Mouse (Mus musculus) ES-Bruce4 (cell line): ENCODE results near the gene Fblim1. TPM values are rescaled to one million over a fixed set of nuclear protein-coding genes. Genes with fewer than 3 reads are reported as not detected.
A peak's percentile ranks its signal among the peaks of the same experiment; 100 is the strongest.

Source experiments
- H3K27ac ChIP-seq: 2 replicates; pipeline ENCODE4 v1.5.1; 2012; ENCODE audit warnings: low read length, inconsistent platforms; ENCODE audit not compliant: insufficient read depth
- H3K27me3 ChIP-seq: 2 replicates; pipeline ENCODE4 v1.6.1; 2012; ENCODE audit warnings: mild to moderate bottlenecking, low read length, inconsistent platforms; ENCODE audit not compliant: control insufficient read depth, poor library complexity, insufficient read depth, severe bottlenecking
- H3K36me3 ChIP-seq: 2 replicates; pipeline ENCODE4 v1.6.1; 2012; ENCODE audit warnings: inconsistent platforms, mild to moderate bottlenecking, low read length, moderate library complexity; ENCODE audit not compliant: control insufficient read depth, poor library complexity, insufficient read depth, severe bottlenecking
- H3K4me1 ChIP-seq: one replicate; pipeline ENCODE4 v1.8.1; 2011; ENCODE audit warnings: low read length; ENCODE audit not compliant: control insufficient read depth, insufficient read depth
- H3K4me3 ChIP-seq: 2 replicates; pipeline ENCODE4 v1.5.1; 2011; ENCODE audit warnings: low read depth, mild to moderate bottlenecking, low read length
- H3K9ac ChIP-seq: 2 replicates; pipeline ENCODE4 v1.6.1; 2012; ENCODE audit warnings: low read depth, mild to moderate bottlenecking, inconsistent platforms; ENCODE audit not compliant: poor library complexity, severe bottlenecking
- H3K9me3 ChIP-seq: replicated peaks from 2 replicates; pipeline ENCODE4 v1.6.1; 2012; ENCODE audit warnings: mild to moderate bottlenecking, low read length, inconsistent platforms; ENCODE audit not compliant: control insufficient read depth, poor library complexity, insufficient read depth, severe bottlenecking
- CTCF ChIP-seq: IDR thresholded peaks from one replicate; pipeline ENCODE4 v1.8.1; 2011; ENCODE audit warnings: low read depth, low read length
- EP300 ChIP-seq: IDR thresholded peaks from 2 replicates; pipeline ENCODE4 v1.6.1; 2011; ENCODE audit warnings: low read depth, low read length; ENCODE audit not compliant: insufficient read depth
- POLR2A ChIP-seq: IDR thresholded peaks from one replicate; pipeline ENCODE4 v1.8.1; 2011; ENCODE audit warnings: low read length; ENCODE audit not compliant: insufficient read depth
- polyA plus RNA-seq: library from polyadenylated mRNA; stranded (reverse); fragments of >200 nt; gene quantifications from 2 replicates; pipeline ENCODE4 v1.2.4, GENCODE M21; 2011; ENCODE audit warnings: low read depth; ENCODE audit not compliant: missing spikeins, insufficient read depth, insufficient read length

Fblim1 gene
- polyA plus RNA-seq, 1 experiment: 73.8 TPM

DNA sequence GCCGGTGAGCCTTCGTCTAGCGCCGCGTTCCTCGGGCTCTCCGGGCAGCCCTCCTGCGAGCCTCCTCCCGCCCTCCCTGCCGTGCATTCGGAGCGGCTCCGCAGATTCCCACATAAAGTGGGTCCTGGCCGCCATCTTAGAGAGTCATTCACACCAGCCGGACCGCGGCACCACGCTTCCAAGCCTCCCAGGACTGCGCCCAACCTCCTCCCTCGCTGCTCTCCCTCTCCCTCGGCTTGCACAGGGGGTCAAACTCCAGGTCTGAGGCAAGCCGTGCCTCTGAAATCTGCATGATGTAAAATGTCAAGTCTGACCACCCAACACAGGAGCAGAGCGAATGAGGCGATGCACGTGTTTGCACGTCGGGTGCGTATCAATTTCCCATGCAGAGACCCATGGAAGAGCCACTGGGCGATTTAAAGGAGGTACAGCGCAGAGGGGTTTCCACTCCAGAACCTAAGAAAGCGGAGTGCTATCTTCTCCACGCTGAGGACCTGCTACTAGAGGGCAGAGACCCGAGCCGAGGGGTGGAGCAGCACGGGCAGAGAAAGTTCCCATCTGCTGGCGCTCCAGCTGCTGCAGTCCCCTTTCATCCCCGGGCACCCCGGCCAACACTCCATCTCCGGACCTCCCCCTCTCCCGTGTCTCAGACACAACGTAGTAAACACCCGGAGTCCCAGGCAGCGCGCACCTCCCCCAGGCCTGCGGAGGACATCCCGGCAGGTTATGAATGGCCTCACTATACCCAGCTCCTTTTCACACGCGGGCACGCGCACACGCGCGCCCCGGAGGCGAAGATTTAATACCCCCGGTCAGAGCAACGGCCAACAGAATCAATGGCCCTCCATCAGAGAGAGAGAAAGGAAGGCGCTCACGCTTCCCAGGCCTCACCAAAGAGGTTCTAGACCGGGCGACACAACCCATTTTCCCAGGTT lies 69.3 kb downstream of the Fblim1 start:
- no peak for TF ChIP-seq EP300
- TF ChIP-seq POLR2A: no peak
- TF ChIP-seq CTCF: no peak

DNA sequence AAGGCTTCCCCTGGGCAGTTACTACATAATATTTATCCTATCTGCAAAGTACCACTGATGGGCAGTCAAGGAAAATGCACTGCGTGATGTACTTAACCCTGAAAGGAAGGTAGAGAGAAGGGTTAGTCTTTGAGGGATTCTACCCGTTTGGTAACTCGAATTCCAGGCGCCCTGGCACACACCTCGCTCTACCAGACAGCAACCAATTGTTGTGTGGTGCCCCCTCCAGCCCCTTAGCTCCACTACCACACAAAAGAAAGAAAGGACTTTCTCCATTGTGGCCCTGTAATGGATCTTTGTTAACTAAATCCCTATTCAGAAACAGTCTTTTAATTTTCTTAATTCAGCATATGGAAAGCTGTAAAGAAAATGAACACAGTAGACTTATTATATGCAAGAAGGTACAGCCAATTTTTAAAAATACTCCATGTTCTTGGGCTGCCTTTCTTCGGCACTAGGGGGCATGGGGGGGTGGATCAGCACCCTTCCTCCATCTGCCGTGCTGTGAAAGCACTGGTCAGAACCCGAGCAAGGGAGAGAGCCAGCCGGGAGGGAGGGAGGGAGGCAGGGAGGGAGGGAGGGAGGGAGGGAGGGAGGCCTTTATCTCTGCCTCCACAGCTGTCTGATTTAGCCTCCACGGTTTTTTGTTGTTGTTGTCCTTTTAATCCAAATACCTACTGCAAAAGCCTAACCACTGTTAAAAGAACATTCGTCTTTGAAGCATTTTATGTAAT lies 70.8 kb downstream of the Fblim1 start:
- no peak overlapping the region for H3K27ac ChIP-seq
- TF ChIP-seq EP300: no peak
- peak; percentile 11 for TF ChIP-seq CTCF
- no peak for TF ChIP-seq POLR2A
- H3K36me3 ChIP-seq: no peaks in the 10 kb centered on the region
- no peaks in the 10 kb centered on the region for H3K9me3 ChIP-seq
- no peak overlapping the region for H3K9ac ChIP-seq
- no peak overlapping the region for H3K4me3 ChIP-seq
- H3K4me1 ChIP-seq: peaks cover 5% of the 10 kb centered on the region
- H3K27me3 ChIP-seq: no peaks in the 10 kb centered on the region

More for the DNA sequence above, 69.3 kb downstream of the Fblim1 start:
- Histone ChIP-seq H3K27ac (no peak overlapping the region), H3K9ac (peak overlapping the region; percentile 92), H3K9me3 (no peaks in the 10 kb centered on the region), H3K36me3 (no peaks in the 10 kb centered on the region), H3K4me1 (peaks cover 1% of the 10 kb centered on the region), H3K27me3 (no peaks in the 10 kb centered on the region), H3K4me3 (peak overlapping the region; percentile 71)

DNA sequence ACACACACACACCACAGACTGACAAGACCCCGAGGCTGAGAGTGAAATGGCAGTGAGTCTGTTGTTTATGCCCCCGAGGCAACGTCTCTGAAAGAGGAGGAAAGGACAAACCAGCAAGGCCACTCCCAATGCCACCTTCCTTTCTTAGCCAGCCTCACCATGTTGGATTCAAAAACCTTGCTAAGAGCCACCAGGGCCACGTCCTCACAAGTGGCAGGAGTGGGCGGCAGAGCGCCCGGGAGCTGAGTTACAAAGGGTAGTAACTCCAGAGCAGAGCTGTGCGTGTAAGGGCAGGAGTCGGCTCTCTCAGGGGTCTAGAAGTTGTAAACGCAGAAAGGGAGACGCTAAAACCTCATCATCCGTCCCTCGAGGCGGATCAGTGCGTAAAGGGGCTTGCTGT lies 74.9 kb downstream of the Fblim1 start:
- H3K27me3 ChIP-seq: no peaks in the 10 kb centered on the region
- no peak overlapping the region for H3K9ac ChIP-seq
- no peaks in the 10 kb centered on the region for H3K9me3 ChIP-seq
- no peak overlapping the region for H3K27ac ChIP-seq
- H3K4me1 ChIP-seq: peaks cover 5% of the 10 kb centered on the region
- H3K4me3 ChIP-seq: no peak overlapping the region
- H3K36me3 ChIP-seq: no peaks in the 10 kb centered on the region
- TF ChIP-seq EP300: no peak
- TF ChIP-seq POLR2A: no peak
- no peak for TF ChIP-seq CTCF

GRCm38 (mm10) chr4:141528938-141529337 lies 77.0 kb downstream of the Fblim1 start:
- Histone ChIP-seq H3K4me3 (no peak overlapping the region), H3K9me3 (no peaks in the 10 kb centered on the region), H3K36me3 (no peaks in the 10 kb centered on the region), H3K27ac (no peak overlapping the region), H3K9ac (no peak overlapping the region), H3K4me1 (peaks cover 5% of the 10 kb centered on the region), H3K27me3 (no peaks in the 10 kb centered on the region)
- TF ChIP-seq EP300: no peak
- TF ChIP-seq CTCF: peak; percentile 28
- no peak for TF ChIP-seq POLR2A

GRCm38 (mm10) chr4:141526936-141527650 lies 78.8 kb downstream of the Fblim1 start:
- H3K4me1 ChIP-seq: peaks cover 3% of the 10 kb centered on the region
- H3K27me3 ChIP-seq: no peaks in the 10 kb centered on the region
- no peaks in the 10 kb centered on the region for H3K9me3 ChIP-seq
- no peak overlapping the region for H3K9ac ChIP-seq
- H3K27ac ChIP-seq: no peak overlapping the region
- TF ChIP-seq POLR2A: no peak
- no peak for TF ChIP-seq CTCF
- no peak for TF ChIP-seq EP300
- H3K4me3 ChIP-seq: no peak overlapping the region
- H3K36me3 ChIP-seq: peaks cover 1% of the 10 kb centered on the region; the same call in 1 of the 2 replicates

Other genes with a start within 250 kb of the Fblim1 start
- 3.0 and 3.6 TPM in 2 replicates for gene Fam131c, start 237.9 kb downstream of the Fblim1 start, polyA plus RNA-seq
- gene Clcnka, start 207.4 kb downstream of the Fblim1 start, polyA plus RNA-seq: not detected in 2 replicates
- 1.0 and 1.5 TPM in 2 replicates for gene Clcnkb, start 190.1 kb downstream of the Fblim1 start, polyA plus RNA-seq
- 0.40 TPM in 1 of 2 replicates, not detected in the other for gene Hspb7, start 185.3 kb downstream of the Fblim1 start, polyA plus RNA-seq
- not detected in 2 replicates for gene Srarp, start 170.0 kb downstream of the Fblim1 start, polyA plus RNA-seq
- gene Zbtb17, start 161.4 kb downstream of the Fblim1 start, polyA plus RNA-seq: 16.4 and 17.1 TPM in 2 replicates
- 39.6 and 46.9 TPM in 2 replicates for gene Spen, start 67.5 kb downstream of the Fblim1 start, polyA plus RNA-seq
- gene Tmem82, start 12.5 kb upstream of the Fblim1 start, polyA plus RNA-seq: 3.4 and 4.5 TPM in 2 replicates
- 0.82 and 1.8 TPM in 2 replicates for gene Slc25a34, start 17.7 kb upstream of the Fblim1 start, polyA plus RNA-seq
- gene Plekhm2, start 58.8 kb upstream of the Fblim1 start, polyA plus RNA-seq: 11.1 and 15.1 TPM in 2 replicates
- gene Rsc1a1, start 79.5 kb upstream of the Fblim1 start, polyA plus RNA-seq: 4.1 TPM in 1 of 2 replicates, not detected in the other
- 46.0 and 50.3 TPM in 2 replicates for gene Ddi2, start 117.3 kb upstream of the Fblim1 start, polyA plus RNA-seq
- not detected in 2 replicates for gene Agmat, start 140.6 kb upstream of the Fblim1 start, polyA plus RNA-seq
- 9.1 and 10.5 TPM in 2 replicates for gene Dnajc16, start 184.8 kb upstream of the Fblim1 start, polyA plus RNA-seq
- 17.6 and 20.7 TPM in 2 replicates for gene Casp9, start 187.5 kb upstream of the Fblim1 start, polyA plus RNA-seq
- not detected in 2 replicates for gene Cela2a, start 220.1 kb upstream of the Fblim1 start, polyA plus RNA-seq
- not detected in 2 replicates for gene Ctrc, start 240.3 kb upstream of the Fblim1 start, polyA plus RNA-seq